Mouse (Mus musculus): Measurements from ENCODE around the gene Dpp8. TPM values are rescaled to one million over a fixed set of nuclear protein-coding genes. Genes with fewer than 3 reads are reported as not detected.
A peak's percentile ranks its signal among the peaks of the same experiment; 100 is the strongest.

Dpp8 gene
- polyA plus RNA-seq, 1 experiment: not detected

DNA sequence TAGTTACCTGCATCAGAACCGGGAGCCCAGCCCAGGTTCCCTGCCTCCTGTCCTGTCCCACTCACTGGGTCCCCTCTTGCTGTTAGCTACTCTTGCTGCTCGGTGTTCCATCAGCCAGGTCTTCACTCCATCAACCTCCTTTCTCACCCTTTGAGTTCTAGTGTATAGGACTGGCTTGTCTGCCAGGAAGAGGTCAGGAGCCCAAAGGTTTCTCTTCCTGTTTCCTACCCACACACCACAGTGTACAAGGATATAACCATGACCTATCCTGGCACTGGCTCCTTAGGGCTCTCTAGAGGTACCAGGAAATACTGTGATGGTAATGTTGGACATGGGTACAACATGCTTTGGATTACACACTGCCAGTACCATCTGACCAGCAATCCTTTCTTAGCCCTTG lies 81.5 kb downstream of the Dpp8 start:
- H3K27ac ChIP-seq (ENCODE audit: insufficient read depth, low read depth, low read length): no peak overlapping the region
- no peak for TF ChIP-seq POLR2A (IDR thresholded peaks at IDR 0.05; ENCODE audit: insufficient read depth, low read depth, low read length)
- no peak for TF ChIP-seq CTCF (IDR thresholded peaks at IDR 0.05; ENCODE audit: insufficient read depth, low read depth, low read length)
- peaks cover 8% of the 10 kb centered on the region for H3K4me1 ChIP-seq (ENCODE audit: control insufficient read depth, insufficient read depth, low read length)
- H3K4me3 ChIP-seq (ENCODE audit: insufficient read depth, low read depth, low read length): no peak overlapping the region
- 100% methylated on average over 2 of the region's 2 CpGs for WGBS

DNA sequence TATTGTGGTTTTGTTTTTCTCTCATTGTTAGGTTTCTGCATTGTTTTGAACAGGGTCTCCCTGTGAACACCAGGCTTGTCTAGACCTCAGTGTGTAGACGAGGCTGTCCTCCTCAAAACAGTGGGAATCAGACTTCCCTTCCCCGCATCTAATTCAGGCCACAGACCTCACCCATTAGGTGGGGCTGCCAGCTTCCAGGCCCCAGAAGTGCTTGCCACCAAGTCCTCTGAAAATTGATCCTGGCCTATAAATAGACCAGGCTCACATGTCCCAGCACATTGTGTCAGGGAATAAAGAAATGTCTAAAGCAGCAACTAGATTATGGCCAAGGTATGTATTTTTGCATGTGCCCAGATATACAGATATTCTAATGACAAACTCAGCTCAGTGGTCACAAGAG lies 83.7 kb downstream of the Dpp8 start:
- H3K4me1 ChIP-seq (ENCODE audit: control insufficient read depth, insufficient read depth, low read length): no peaks in the 10 kb centered on the region
- WGBS: 76% methylated on average over 2 of the region's 2 CpGs

DNA sequence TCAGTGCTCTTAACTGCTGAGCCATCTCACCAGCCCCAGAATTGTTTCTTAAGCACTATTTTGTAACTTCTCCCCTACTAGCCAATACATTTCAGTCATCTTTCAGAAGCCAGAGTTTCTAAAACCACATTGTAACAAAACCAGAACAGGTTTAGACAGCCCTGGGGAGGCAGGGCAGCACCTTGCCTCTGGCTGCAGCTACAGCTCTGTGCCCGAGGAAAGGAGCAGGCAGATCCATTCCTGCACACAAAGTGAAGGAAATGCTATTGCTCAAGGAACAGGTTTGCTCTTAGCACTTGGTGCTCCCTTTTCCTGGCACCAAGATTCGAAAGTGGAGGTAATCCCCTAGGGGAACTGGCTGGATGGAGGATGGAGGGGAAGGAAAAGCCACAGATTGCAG lies 85.3 kb downstream of the Dpp8 start:
- TF ChIP-seq CTCF (IDR thresholded peaks at IDR 0.05; ENCODE audit: insufficient read depth, low read depth, low read length): no peak
- no peak for TF ChIP-seq POLR2A (IDR thresholded peaks at IDR 0.05; ENCODE audit: insufficient read depth, low read depth, low read length)
- WGBS: 82% methylated on average over 2 of the region's 2 CpGs
- H3K4me3 ChIP-seq (ENCODE audit: insufficient read depth, low read depth, low read length): no peak overlapping the region

More for the DNA sequence above, 83.7 kb downstream of the Dpp8 start:
- Histone ChIP-seq H3K27ac (ENCODE audit: insufficient read depth, low read depth, low read length) (no peak overlapping the region), H3K4me3 (ENCODE audit: insufficient read depth, low read depth, low read length) (no peak overlapping the region)
- TF ChIP-seq CTCF (IDR thresholded peaks at IDR 0.05; ENCODE audit: insufficient read depth, low read depth, low read length) (no peak), POLR2A (IDR thresholded peaks at IDR 0.05; ENCODE audit: insufficient read depth, low read depth, low read length) (no peak)

DNA sequence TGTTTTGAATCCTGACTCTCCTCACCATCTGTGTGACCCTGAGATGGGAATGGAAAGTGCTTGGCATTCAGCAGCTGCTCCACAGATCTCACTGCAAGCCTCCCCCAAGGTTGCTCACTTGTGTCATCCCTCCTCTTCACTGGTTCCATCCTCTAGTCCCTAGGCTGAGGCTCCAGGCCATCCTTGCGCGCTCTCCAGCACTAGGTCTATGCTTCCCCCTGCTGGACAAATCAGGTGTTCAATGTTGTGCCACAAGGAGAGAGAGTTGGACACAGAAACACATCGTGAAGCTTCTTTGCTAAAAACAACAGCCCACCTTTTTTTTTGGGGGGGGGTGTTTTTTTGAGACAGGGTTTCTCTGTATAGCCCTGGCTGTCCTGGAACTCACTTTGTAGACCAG lies 88.7 kb downstream of the Dpp8 start:
- Histone ChIP-seq H3K4me3 (ENCODE audit: insufficient read depth, low read depth, low read length) (no peak overlapping the region), H3K27ac (ENCODE audit: insufficient read depth, low read depth, low read length) (no peak overlapping the region), H3K4me1 (ENCODE audit: control insufficient read depth, insufficient read depth, low read length) (peaks cover 6% of the 10 kb centered on the region)
- TF ChIP-seq POLR2A (IDR thresholded peaks at IDR 0.05; ENCODE audit: insufficient read depth, low read depth, low read length): no peak
- peak; percentile 56; the same call in 1 of the 2 replicates for TF ChIP-seq CTCF (IDR thresholded peaks at IDR 0.05; ENCODE audit: insufficient read depth, low read depth, low read length)
- WGBS: 28% methylated on average over 3 of the region's 3 CpGs

More for the DNA sequence above, 85.3 kb downstream of the Dpp8 start:
- H3K4me1 ChIP-seq (ENCODE audit: control insufficient read depth, insufficient read depth, low read length): no peaks in the 10 kb centered on the region
- H3K27ac ChIP-seq (ENCODE audit: insufficient read depth, low read depth, low read length): no peak overlapping the region

DNA sequence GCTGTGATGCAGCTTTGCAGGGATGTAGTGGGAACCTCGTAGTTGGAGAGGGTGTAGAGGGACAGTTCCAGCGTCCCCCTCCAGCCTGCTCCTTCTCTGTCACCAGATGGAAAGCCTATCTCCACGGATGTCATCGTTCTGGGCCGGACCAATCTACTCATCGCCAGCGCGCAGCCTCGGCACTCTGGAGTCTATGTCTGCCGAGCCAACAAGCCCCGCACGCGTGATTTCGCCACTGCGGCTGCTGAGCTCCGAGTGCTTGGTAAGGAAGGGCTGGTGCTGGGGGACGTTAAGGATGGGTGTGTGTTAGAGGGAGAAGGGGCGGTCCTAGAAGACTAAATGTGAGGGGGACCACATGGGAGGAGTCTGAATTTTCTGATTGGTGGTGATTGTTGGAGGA lies 90.3 kb downstream of the Dpp8 start:
- peak overlapping the region; percentile 17; the same call in 1 of the 2 replicates for H3K4me3 ChIP-seq (ENCODE audit: insufficient read depth, low read depth, low read length)
- TF ChIP-seq CTCF (IDR thresholded peaks at IDR 0.05; ENCODE audit: insufficient read depth, low read depth, low read length) (no peak), POLR2A (IDR thresholded peaks at IDR 0.05; ENCODE audit: insufficient read depth, low read depth, low read length) (no peak)
- H3K4me1 ChIP-seq (ENCODE audit: control insufficient read depth, insufficient read depth, low read length): peaks cover 6% of the 10 kb centered on the region
- 42% methylated on average over 18 of the region's 18 CpGs for WGBS
- H3K27ac ChIP-seq (ENCODE audit: insufficient read depth, low read depth, low read length): no peak overlapping the region

DNA sequence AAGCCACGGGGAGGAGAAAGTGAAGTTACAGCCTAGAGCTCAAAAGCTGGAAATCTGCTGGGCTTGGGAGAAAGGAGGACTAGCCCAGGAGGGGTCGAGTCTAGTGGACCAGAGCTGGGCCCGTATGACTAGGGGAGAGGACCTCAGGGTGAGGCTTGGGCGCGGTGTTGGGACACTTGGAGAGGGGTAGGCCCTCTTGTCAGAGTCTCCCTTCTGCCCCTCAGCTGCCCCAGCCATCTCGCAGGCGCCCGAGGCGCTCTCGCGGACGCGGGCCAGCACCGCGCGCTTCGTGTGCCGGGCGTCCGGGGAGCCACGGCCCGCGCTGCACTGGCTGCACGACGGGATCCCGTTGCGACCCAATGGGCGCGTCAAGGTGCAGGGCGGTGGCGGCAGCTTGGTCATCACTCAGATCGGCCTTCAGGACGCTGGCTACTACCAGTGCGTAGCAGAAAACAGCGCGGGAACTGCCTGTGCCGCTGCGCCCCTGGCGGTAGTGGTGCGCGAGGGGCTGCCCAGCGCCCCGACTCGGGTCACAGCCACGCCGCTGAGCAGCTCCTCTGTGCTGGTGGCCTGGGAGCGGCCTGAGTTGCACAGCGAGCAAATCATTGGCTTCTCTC lies 91.4 kb downstream of the Dpp8 start:
- TF ChIP-seq CTCF (IDR thresholded peaks at IDR 0.05; ENCODE audit: insufficient read depth, low read depth, low read length): peak; percentile 57; the same call in 1 of the 2 replicates
- no peak for TF ChIP-seq POLR2A (IDR thresholded peaks at IDR 0.05; ENCODE audit: insufficient read depth, low read depth, low read length)
- Histone ChIP-seq H3K27ac (ENCODE audit: insufficient read depth, low read depth, low read length) (no peak overlapping the region), H3K4me3 (ENCODE audit: insufficient read depth, low read depth, low read length) (peak overlapping the region; percentile 43), H3K4me1 (ENCODE audit: control insufficient read depth, insufficient read depth, low read length) (peaks cover 6% of the 10 kb centered on the region)
- WGBS: 22% methylated on average over 48 of the region's 48 CpGs

DNA sequence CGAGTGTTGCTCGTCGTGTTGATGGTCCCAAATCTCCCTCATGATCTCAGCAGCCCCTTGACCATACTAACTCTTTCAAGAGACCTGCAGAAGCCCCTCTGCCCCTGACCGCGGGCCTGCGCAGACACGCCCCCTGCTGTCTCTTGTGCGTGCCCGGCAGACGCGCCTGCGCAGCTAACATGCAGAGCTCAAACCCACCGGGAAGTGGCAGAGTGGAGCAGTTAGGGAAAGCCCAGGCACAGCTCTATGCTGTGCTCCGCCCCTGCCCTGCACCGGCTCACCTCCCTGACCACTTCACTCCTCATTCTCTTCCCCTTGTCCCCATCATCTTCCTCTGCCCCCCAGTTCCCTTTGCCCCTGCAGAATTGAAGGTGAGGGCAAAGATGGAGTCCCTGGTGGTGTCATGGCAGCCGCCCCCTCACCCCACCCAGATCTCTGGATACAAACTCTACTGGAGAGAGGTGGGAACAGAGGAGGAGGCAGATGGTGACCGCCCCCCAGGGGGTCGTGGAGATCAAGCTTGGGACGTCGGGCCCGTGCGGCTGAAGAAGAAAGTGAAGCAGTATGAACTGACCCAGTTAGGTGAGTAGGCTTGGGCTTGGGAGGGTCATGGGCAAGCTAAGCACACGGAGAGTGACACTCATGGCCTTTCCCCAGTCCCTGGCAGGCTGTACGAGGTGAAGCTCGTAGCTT lies 96.1 kb downstream of the Dpp8 start:
- Histone ChIP-seq H3K4me3 (ENCODE audit: insufficient read depth, low read depth, low read length) (no peak overlapping the region), H3K4me1 (ENCODE audit: control insufficient read depth, insufficient read depth, low read length) (peaks cover 6% of the 10 kb centered on the region), H3K27ac (ENCODE audit: insufficient read depth, low read depth, low read length) (no peak overlapping the region)
- WGBS: 33% methylated on average over 25 of the region's 25 CpGs
- TF ChIP-seq CTCF (IDR thresholded peaks at IDR 0.05; ENCODE audit: insufficient read depth, low read depth, low read length) (no peak), POLR2A (IDR thresholded peaks at IDR 0.05; ENCODE audit: insufficient read depth, low read depth, low read length) (no peak)

DNA sequence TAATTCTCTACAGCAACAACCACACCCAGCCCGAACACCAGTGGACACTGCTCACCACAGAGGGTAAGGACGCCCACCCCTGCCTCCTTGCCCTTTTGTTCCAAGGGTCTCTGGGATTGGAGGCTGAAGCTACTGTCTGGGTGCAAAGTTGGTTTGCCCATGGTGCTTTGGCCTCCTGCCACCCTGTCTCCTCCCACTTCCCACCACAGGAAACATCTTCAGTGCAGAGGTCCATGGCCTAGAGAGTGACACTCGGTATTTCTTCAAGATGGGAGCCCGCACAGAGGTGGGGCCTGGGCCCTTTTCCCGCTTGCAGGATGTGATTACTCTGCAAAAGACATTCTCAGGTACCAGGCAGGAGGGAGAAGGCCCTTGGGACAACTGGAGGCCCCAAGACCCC lies 99.5 kb downstream of the Dpp8 start:
- H3K27ac ChIP-seq (ENCODE audit: insufficient read depth, low read depth, low read length): no peak overlapping the region
- TF ChIP-seq POLR2A (IDR thresholded peaks at IDR 0.05; ENCODE audit: insufficient read depth, low read depth, low read length) (no peak), CTCF (IDR thresholded peaks at IDR 0.05; ENCODE audit: insufficient read depth, low read depth, low read length) (no peak)
- no peak overlapping the region for H3K4me3 ChIP-seq (ENCODE audit: insufficient read depth, low read depth, low read length)
- WGBS: 77% methylated on average over 5 of the region's 5 CpGs
- H3K4me1 ChIP-seq (ENCODE audit: control insufficient read depth, insufficient read depth, low read length): no peaks in the 10 kb centered on the region; the same call in 1 of the 2 replicates

Other genes starting within 250 kb of the Dpp8 start
- not detected in 2 replicates for gene Dennd4a, start 221.1 kb upstream of the Dpp8 start, polyA plus RNA-seq (2012; ENCODE audit: insufficient read depth, insufficient read length, low replicate concordance, missing spikeins)
- not detected in 2 replicates for gene Slc24a1, start 80.8 kb upstream of the Dpp8 start, polyA plus RNA-seq (2012; ENCODE audit: insufficient read depth, insufficient read length, low replicate concordance, missing spikeins)
- gene Ints14, start 71.5 kb upstream of the Dpp8 start, polyA plus RNA-seq (2012; ENCODE audit: insufficient read depth, insufficient read length, low replicate concordance, missing spikeins): not detected in 2 replicates
- 150 TPM in 1 of 2 replicates, not detected in the other for gene Hacd3, start 10.7 kb upstream of the Dpp8 start, polyA plus RNA-seq (2012; ENCODE audit: insufficient read depth, insufficient read length, low replicate concordance, missing spikeins)
- not detected in 2 replicates for gene Igdcc4, start 69.1 kb downstream of the Dpp8 start, polyA plus RNA-seq (2012; ENCODE audit: insufficient read depth, insufficient read length, low replicate concordance, missing spikeins)
- not detected in 2 replicates for gene Igdcc3, start 108.8 kb downstream of the Dpp8 start, polyA plus RNA-seq (2012; ENCODE audit: insufficient read depth, insufficient read length, low replicate concordance, missing spikeins)
- gene Parp16, start 162.9 kb downstream of the Dpp8 start, polyA plus RNA-seq (2012; ENCODE audit: insufficient read depth, insufficient read length, low replicate concordance, missing spikeins): not detected in 2 replicates
- gene Cilp, start 232.8 kb downstream of the Dpp8 start, polyA plus RNA-seq (2012; ENCODE audit: insufficient read depth, insufficient read length, low replicate concordance, missing spikeins): not detected in 2 replicates

Data from olfactory bulb, adult 2 months (tissue).